Mouse (Mus musculus) mesoderm, embryonic 11.5 days (tissue): ENCODE data around the gene Cfap97d1.

Experiments used
- DNase-seq: peaks from one replicate; pipeline ENCODE4 v3.0.0-alpha.2; 2012; ENCODE audit warnings: low read depth, low spot score

Gene Cfap97d1

DNA sequence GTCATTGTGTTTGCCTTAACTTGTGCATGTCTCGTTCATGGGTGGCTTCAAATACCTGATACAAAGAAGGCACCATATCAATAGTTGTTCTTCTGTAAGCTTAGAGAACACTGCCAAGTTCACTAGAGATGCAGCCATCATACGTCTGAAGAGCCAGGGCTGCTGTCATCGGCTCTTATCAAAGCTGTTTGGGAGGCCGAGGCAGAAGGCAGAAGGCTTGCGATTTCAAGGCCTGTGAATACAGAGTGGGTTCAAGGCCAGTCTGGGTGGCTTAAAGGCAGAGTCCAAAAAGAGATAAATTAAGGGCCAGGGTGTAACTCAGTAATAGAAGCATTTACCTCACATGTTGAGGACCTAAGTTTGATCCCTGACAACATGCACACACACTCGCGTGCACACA is 52.3 kb downstream of the Cfap97d1 start:
- DNase-seq: no peak

DNA sequence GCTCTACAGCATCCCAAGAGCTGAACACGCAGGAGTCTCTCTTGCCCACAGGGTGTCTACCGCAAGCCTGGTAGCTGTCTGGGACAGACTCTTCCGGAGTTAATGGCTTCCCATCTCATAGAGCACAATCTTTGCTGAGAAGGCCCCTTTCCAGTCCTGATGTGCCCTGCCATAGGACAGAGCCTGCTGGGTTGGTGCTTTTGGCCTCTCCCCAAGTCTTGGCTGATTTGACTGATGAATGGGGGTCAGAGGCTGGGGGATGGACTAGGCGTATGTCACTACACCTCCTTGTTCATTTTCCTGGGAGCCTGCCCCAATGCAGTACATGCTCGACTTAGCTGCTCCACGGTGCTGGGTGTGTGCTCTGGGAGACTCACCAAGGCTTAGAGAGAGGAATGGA is 53.7 kb downstream of the Cfap97d1 start:
- no peak for DNase-seq

DNA sequence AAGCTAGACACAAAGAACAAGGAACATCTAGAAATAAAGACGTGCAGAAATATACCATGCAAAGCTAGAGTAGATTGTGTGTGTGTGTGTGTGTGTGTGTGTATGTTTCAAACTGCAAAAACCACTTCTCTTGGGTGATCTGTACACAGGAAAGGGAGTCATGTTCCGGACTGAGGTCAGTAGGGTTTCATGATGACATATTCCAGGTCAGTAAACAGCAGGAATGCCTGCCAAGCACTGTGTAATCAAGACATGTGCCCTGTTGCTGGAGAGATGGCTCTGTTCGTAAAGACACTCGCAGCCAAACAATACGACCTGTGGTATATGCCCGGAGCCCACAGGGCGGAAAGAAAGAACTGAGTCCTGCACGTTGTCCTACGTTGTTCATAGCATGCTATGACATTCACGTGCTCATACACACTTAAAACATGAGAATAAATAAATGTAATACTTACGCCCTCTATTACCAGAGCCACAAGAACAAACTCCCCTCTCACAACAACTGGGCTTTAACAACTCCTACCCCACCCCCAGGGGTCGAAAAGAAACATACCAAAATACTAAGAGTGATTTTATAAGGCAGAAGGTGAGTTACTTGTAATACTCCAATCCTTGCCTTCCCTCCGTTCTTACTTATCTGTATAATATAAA is 55.5 kb downstream of the Cfap97d1 start:
- DNase-seq: no peak

DNA sequence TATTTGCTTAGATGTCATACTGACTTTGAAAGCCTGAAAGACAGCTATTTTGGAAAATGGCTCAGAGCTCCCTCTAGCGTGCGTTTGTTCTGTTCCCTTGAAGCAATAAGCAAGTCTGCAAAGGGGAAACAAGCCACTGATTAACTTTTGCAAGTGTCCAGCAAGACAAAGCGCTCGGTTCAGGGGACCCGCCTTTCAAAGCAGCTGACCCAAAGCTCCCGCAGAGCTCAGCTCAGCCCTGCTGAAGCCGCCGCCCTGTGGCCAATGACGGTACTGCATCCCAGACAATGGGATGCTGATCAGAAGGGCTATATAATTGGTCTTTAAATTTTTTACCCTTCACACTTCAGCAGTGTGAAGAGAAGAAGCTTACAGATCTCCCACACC is 56.1 kb downstream of the Cfap97d1 start:
- DNase-seq: peak; percentile 94

DNA sequence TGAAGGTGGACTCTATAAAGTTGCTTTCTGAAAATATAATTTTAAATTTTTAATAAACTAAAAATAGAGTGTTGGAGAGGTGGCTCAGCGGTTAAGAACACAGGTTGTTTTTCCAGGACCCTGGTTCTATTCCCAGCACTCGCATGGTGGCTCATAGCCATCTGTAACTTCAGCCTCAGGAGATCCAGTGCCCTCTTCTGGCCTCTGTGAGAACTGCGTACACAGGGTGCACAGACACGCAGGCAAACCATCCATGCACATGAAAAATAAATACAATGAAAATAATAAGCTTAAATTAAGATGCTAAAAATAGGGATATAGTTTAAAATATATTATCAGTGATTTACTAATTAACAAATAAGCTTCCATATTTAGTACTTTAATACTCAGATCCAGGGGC is 56.6 kb downstream of the Cfap97d1 start:
- DNase-seq: no peak

DNA sequence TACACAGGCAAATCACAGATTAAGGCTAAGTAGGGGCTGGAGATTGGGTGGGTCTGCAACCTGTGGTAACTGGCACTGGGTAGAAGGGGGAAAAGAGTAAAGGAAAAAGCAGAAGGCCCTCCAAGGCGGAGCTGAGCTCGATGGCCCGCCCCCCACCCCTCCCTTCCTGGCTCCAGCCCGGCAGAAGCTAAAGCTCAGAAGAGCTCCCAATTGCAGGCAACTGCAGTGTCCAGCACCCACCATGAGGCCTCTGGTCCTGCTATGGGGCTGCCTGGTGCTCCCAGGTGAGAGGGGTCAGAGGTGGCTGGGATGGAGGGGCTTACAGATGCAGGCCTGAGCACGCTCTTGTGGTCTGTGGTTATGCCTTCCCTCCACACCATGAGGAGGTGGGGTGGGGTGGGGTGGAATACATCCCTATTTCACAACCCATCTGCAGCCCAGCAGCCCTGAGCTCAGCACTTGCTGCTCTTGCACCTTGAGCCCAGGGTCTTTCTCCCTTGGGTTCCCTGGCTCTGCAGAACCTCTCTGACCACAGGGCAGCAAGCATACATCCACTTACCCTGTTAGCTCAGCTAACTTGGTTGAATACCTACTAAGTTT is 57.4 kb downstream of the Cfap97d1 start, which contains the start of gene Cd300lg:
Gene Cd300lg, plus strand, starts transcription at position 160 of the 600 bp plus-strand sequence.
- DNase-seq: no peak
